Mouse (Mus musculus): Measurements from ENCODE around the gene Dctn3.
"Not testable (repeated sequence)": the region's sequence is repeated elsewhere in the genome, so short reads cannot be mapped to it uniquely, and the experiment has no call there.

The Dctn3 gene

GRCm38 (mm10) chr4:41722918-41723351 is at the start of gene Dctn3:
Gene Dctn3, minus strand, starts transcription at chr4:41723170.
- DNase-seq (ENCODE audit: low read depth, low spot score), result peak; percentile 98

DNA sequence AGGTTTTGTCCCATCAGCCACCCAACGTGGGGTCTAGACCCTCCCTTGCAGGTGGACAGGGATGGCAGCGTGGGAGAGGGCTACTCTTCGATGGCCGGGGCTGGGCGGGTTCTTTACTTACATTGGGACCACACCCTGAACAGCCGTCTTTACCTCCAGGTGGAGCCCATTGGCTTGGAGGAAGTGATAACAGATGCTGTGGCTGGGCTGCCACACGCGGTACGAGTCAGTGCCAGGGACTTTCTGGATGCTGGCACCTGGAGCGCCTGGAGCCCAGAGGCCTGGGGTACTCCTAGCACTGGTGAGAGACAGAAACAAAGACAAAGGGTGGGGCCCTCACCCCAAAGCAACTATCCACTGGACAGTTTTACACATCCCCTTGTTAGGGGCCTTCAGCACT is 44.3 kb upstream of the Dctn3 start:
- not testable (repeated sequence) for DNase-seq (ENCODE audit: low read depth, low spot score)

DNA sequence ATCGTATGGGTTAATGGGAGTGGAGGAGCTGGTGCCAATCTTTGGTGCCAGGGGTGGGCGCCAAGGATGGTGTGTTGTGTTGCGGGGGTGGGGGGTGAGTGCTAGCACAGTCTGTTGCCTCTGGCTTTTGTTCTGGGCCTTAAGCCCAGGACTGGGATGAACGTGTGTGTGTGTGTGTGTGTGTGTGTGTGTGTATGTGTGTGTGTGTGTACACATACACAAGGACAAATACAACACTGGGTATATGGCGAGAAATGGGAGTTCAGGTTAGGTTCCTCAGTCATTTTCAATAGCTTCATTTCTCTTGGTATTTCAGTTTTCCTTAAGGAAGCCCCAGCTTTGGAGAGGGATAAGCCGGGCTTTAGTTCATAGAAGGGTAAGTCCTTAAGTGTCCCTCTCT is 40.2 kb upstream of the Dctn3 start:
- not testable (repeated sequence) for DNase-seq (ENCODE audit: low read depth, low spot score)

DNA sequence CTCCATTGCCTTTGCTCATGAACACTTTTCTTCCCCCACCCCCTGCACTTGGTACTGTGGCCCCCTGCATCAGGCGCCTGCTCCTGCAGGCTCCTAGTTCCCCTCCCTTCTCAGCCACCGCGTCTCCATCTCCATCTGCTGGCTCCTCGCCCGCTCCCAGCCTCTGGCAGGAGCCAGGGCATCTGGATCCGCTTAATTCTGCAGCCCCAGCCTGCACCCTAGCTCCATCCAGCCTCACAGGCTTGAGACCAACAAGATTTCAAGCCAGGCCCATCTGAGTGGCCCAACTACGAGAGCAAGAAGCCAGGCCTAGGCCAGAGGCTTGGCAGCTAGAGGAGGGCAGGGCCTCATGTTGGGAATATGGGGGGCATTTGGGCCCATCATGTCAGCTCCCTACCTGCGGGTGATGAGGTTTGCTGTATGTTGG is 39.7 kb upstream of the Dctn3 start:
- not testable (repeated sequence) for DNase-seq (ENCODE audit: low read depth, low spot score)

- DNase-seq (ENCODE audit: low read depth, low spot score), result no peak
These were observed 39.2 kb upstream of the Dctn3 start for GRCm38 (mm10) chr4:41762099-41762687.

- DNase-seq (ENCODE audit: low read depth, low spot score), result no peak
These were observed 38.7 kb upstream of the Dctn3 start for GRCm38 (mm10) chr4:41761680-41762079.

GRCm38 (mm10) chr4:41760911-41761310 is 37.9 kb upstream of the Dctn3 start:
- no peak for DNase-seq (ENCODE audit: low read depth, low spot score)

DNA sequence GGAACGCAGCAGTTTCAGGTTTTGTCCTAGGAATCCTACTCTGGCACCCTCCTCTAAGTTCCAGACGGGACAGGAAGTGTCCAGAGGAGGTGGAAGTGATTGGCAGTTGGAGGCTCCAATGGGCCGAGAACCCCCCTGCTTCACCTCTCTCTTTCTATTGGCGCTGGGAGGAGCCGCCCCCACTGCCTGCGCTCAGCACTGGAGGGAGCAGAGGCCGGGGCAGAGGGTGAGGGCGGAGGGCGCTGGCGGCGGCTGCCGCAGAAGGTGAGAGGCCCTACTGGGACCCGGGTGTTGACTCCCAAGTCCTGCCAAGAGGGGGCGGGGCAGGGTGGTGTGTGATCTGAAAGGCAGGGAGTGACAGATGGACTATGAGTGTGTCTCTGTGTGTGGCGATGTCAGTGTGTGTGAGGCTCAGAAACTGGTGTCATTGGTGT is 37.3 kb upstream of the Dctn3 start:
- DNase-seq (ENCODE audit: low read depth, low spot score), result no peak

GRCm38 (mm10) chr4:41759656-41760287 is 36.8 kb upstream of the Dctn3 start:
- no peak for DNase-seq (ENCODE audit: low read depth, low spot score)

- DNase-seq (ENCODE audit: low read depth, low spot score), result no peak
These were observed 36.2 kb upstream of the Dctn3 start for GRCm38 (mm10) chr4:41759206-41759605.

GRCm38 (mm10) chr4:41758701-41759100 is 35.7 kb upstream of the Dctn3 start:
- no peak for DNase-seq (ENCODE audit: low read depth, low spot score)

DNA sequence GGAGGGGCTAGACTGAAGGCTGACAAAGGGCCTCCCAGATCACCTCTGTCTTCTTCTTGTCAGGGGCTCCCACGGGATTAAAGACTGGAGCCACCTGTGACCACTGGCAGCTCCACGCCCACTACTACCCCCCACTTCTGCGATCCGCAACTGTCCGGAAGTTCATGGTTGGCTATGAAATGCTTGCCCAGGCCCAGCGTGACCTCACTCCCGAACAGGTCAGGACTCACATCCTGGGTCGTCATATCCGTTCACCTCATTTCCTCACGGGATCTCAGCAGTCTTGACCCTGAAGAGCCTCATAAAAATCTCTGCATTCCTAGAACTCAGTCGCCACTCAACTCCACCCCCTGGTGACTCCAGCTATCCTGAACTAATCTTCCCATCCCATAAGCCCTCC is 35.1 kb upstream of the Dctn3 start:
- no peak for DNase-seq (ENCODE audit: low read depth, low spot score)

GRCm38 (mm10) chr4:41757321-41757720 is 34.4 kb upstream of the Dctn3 start:
- DNase-seq (ENCODE audit: low read depth, low spot score), result no peak

- no peak for DNase-seq (ENCODE audit: low read depth, low spot score)
These were observed 33.5 kb upstream of the Dctn3 start for GRCm38 (mm10) chr4:41756440-41756839.

DNA sequence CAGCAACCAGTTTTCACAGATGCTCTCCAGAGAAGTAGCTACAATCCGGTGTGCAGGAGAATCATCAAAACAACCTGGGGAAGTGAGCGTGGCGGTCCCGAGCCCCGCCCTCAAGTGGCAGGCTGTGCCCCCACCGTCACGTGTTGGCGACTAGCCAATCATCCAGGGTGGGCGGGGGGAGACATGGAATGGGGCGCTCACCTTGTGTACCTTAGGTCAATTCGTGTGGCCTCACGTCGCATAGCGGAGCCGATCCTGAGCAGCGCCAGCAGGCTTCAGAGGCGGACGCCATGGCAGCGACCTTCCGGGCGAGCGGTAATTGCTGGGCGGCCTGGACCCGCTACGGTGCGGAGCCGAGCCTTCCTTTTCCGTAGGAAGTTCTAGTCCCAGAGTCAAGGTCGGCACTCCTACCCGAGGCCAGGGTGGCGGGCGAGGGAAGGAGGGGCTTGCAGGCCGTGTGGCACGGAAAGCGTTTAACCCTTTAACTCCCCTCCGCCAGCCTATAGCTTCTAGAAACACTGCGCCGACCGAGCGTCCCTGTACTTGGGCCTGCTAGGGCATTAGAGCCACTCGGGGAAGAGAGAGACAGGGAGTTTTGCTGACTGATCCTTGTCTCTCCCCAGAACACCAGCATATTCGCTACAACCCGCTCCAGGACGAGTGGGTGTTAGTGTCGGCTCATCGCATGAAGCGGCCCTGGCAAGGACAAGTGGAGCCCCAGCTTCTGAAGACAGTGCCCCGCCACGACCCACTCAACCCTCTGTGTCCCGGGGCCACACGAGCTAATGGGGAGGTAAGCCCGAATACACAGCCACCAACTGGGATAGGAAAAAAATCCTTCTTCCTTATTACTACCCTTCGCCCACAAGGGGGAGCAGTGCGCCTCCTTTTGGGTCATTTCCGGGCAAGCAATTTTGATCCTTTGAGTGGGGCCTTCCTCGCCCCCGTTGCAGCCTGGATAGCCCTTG is 32.7 kb upstream of the Dctn3 start, which contains the start of gene Sigmar1:
Gene Sigmar1, minus strand, starts transcription at position 820 of the 968 bp plus-strand sequence.
- peak; percentile 61 for DNase-seq (ENCODE audit: low read depth, low spot score)

DNA sequence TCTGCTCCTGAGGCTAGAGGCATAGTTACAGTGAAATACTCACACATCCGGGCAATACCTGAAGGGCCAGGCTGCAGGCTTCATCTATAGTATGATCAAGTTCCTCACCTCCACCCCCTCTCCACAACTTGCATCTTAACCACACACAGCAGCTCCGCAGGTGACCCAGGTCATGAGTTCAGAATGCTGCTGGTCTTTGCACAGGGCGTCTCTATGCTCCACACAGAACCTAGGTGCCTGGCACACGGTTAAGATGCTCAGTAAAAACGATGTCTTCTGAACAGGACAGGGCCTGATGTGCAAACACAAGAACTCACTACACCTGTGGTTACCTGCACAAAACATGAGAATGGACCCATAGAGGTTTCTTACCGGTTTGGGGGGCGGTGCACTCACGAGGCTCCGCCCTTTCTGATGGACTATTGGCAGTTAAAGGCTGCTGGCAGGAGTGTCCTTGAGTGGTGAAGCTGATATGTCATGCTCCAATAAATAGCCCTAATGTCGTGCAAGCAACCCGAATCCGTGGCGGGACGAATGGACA is 31.9 kb upstream of the Dctn3 start, which contains the start of gene Galt:
Gene Galt, plus strand, starts transcription at position 432 of the 541 bp plus-strand sequence.
- DNase-seq (ENCODE audit: low read depth, low spot score), result peak; percentile 42

DNA sequence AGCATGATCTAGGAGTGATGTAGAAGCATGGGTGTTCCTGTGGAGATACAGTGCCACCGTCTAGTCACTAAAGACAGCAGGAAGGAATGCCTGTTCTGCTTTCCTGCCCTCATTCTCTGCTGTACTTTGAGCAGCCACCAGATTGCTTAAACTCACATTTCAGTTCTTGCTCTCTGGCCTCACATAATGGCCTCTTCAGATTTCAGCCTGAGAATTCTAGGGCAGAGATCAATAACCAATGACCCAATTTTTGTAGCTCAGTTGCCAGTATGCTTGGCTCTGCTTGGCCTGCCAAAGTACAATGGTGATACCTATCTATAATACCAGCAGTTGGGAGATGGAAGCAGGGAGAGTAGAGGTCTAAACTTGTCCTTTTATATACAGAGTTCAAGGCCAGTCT is 22.1 kb upstream of the Dctn3 start:
- no peak for DNase-seq (ENCODE audit: low read depth, low spot score)

DNA sequence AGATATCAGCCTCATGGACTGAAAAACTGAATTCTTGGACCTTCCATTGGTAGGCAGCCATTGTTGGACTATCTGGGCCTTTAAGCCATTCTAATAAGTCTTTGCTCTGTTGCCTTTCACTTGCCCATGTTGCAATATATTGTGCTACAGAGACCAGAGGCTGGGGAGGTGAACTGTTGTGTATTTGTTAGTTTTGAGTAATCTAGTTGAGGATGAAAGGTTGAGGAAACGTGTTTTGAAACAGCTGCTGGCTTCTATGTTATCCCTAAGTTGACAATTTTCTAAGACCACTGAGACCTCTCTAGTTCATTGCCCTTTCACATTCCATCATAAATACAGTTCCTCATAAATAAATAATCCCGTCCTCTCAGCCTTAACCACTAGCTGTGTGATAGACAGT is 21.2 kb upstream of the Dctn3 start:
- DNase-seq (ENCODE audit: low read depth, low spot score), result no peak

DNA sequence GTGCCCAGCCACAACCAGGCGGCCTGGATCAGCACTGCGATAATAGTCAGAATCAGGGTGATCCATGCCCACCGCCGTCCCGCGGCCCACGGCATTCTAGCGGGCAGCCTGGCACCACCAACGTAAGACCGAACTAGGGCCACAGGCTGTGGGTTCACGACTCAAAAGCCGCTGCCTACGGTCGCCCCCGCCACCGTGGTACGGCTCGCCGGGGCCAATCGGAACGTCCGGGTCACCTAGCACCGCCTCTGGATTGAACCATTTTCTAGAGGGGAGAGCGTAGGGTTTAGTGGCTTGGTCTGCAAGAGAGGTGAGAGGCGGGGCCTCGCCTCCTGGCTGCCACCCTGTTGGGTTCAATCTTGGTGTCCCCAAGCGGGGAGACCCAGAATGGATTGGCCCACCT is 18.2 kb upstream of the Dctn3 start:
- peak; percentile 97 for DNase-seq (ENCODE audit: low read depth, low spot score)

GRCm38 (mm10) chr4:41740380-41741157 is 17.6 kb upstream of the Dctn3 start:
- DNase-seq (ENCODE audit: low read depth, low spot score), result no peak

DNA sequence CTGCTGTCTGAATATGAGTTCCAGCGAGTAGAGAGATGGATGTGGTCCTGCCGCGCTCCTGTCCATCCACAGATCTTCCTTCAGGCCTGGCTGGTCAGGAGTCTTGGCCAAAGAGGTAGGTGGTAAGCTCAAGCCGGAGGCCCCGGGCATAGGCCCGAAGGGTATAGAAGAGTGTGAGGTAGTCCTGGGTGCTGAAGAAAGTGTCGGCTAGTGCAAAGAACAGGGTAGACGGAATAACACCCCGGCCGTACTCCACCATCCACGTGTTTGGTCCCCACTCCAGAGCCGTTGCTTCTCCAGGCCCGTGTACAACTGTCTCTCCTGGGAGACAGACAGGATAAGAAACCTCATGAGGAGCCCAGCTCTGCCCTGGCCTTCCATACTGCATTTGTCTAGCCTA is 16.3 kb upstream of the Dctn3 start:
- no peak for DNase-seq (ENCODE audit: low read depth, low spot score)

Measured in telencephalon, adult 2 months (tissue).